Mouse (Mus musculus): ENCODE data around the gene Ccdc183.

Ccdc183 gene

GRCm38 (mm10) chr2:25617578-25617977, at the start of gene Ccdc183:
Gene Ccdc183, minus strand, starts transcription at chr2:25617678.
- no peak for DNase-seq

- no peak for DNase-seq
Measured at GRCm38 (mm10) chr2:25666516-25666915, 49.0 kb upstream of the Ccdc183 start.

GRCm38 (mm10) chr2:25664125-25664524, 46.6 kb upstream of the Ccdc183 start:
- DNase-seq = no peak

- peak; percentile 80 to 83 for DNase-seq
Measured at GRCm38 (mm10) chr2:25663511-25663910, 46.0 kb upstream of the Ccdc183 start.

GRCm38 (mm10) chr2:25661245-25661970, 43.9 kb upstream of the Ccdc183 start:
- DNase-seq = peak; percentile 56 to 57

GRCm38 (mm10) chr2:25660279-25660678, 42.8 kb upstream of the Ccdc183 start:
- no peak for DNase-seq

GRCm38 (mm10) chr2:25657652-25658051, 40.2 kb upstream of the Ccdc183 start, which contains the start of gene Lcn5:
Gene Lcn5, plus strand, starts transcription at chr2:25657952.
- DNase-seq = no peak

- peak; percentile 78 to 80 for DNase-seq
Measured at GRCm38 (mm10) chr2:25657246-25657645, 39.8 kb upstream of the Ccdc183 start.

GRCm38 (mm10) chr2:25656691-25657090, 39.2 kb upstream of the Ccdc183 start:
- DNase-seq = peak; percentile 59 to 72

GRCm38 (mm10) chr2:25654502-25654901, 37.0 kb upstream of the Ccdc183 start:
- DNase-seq = no peak

- DNase-seq = no peak
Measured at GRCm38 (mm10) chr2:25652902-25653301, 35.4 kb upstream of the Ccdc183 start, which contains the start of gene Lcn8. Gene Lcn8, plus strand, starts transcription at chr2:25653120.

- peak; percentile 84 for DNase-seq
Measured at GRCm38 (mm10) chr2:25639890-25640289, 22.4 kb upstream of the Ccdc183 start.

GRCm38 (mm10) chr2:25634046-25634445, 16.6 kb upstream of the Ccdc183 start:
- no peak for DNase-seq

GRCm38 (mm10) chr2:25633616-25634015, 16.1 kb upstream of the Ccdc183 start:
- no peak for DNase-seq

GRCm38 (mm10) chr2:25628738-25629137, 11.3 kb upstream of the Ccdc183 start:
- DNase-seq = no peak

- no peak for DNase-seq
Measured at GRCm38 (mm10) chr2:25627811-25628210, 10.3 kb upstream of the Ccdc183 start, which contains the start of gene Fcna. Gene Fcna, minus strand, starts transcription at chr2:25628030.

GRCm38 (mm10) chr2:25625986-25626385, 8.5 kb upstream of the Ccdc183 start:
- DNase-seq = no peak

GRCm38 (mm10) chr2:25621229-25622200, 4.0 kb upstream of the Ccdc183 start, which contains the start of gene Tmem141:
Gene Tmem141, minus strand, starts transcription at chr2:25622005.
- DNase-seq = peak; percentile 92 to 95

- no peak for DNase-seq
Measured at GRCm38 (mm10) chr2:25620852-25621228, 3.4 kb upstream of the Ccdc183 start.

GRCm38 (mm10) chr2:25620386-25620785, 2.9 kb upstream of the Ccdc183 start:
- no peak for DNase-seq

- peak; percentile 65 to 71 for DNase-seq
Measured at GRCm38 (mm10) chr2:25616398-25616797, 1.1 kb downstream of the Ccdc183 start.

- peak in 1 of 2 experiments; percentile 46 for DNase-seq
Measured at GRCm38 (mm10) chr2:25608671-25609070, 8.8 kb downstream of the Ccdc183 start.
